Mouse (Mus musculus) CH12.LX (cell line): ENCODE measurements around the gene Gm17455.

Experiments used
- EP300 ChIP-seq: IDR thresholded peaks from 2 replicates; pipeline ENCODE4 v1.6.1; 2011; ENCODE audit warnings: low read length, improper control_type of control experiment
- JUND ChIP-seq: conservative IDR thresholded peaks from 2 replicates; pipeline ENCODE4 v1.6.1; 2011; ENCODE audit warnings: low read depth, low read length, improper control_type of control experiment
- MAZ ChIP-seq: IDR thresholded peaks from 2 replicates; pipeline ENCODE4 v1.6.1; 2012; ENCODE audit warnings: low read depth, mild to moderate bottlenecking, inconsistent platforms, low read length, improper control_type of control experiment, moderate library complexity
- POLR2A ChIP-seq: IDR thresholded peaks from 2 replicates; pipeline ENCODE4 v1.6.1; 2011; ENCODE audit warnings: low read depth, mild to moderate bottlenecking, improper control_type of control experiment, low read length
- POLR2AphosphoS2 ChIP-seq: IDR thresholded peaks from 2 replicates; pipeline ENCODE4 v1.6.1; 2011; ENCODE audit warnings: low read depth, low read length, improper control_type of control experiment
- USF1 ChIP-seq: IDR thresholded peaks from 2 replicates; pipeline ENCODE4 v1.6.1; 2014; ENCODE audit warnings: low read depth, mild to moderate bottlenecking, inconsistent platforms, low read length, improper control_type of control experiment
- ZKSCAN1 ChIP-seq: IDR thresholded peaks from 2 replicates; pipeline ENCODE4 v1.6.1; 2012; ENCODE audit warnings: low read depth, inconsistent platforms, low read length, improper control_type of control experiment, borderline replicate concordance

- no peak for TF ChIP-seq POLR2AphosphoS2
- no peak for TF ChIP-seq USF1
- TF ChIP-seq MAZ: no peak
- TF ChIP-seq EP300: no peak
- TF ChIP-seq POLR2A: no peak
- TF ChIP-seq ZKSCAN1: no peak
- no peak for TF ChIP-seq JUND
These were observed 20.0 kb upstream of the Gm17455 start for GRCm38 (mm10) chr10:60379419-60379957.
